Mouse (Mus musculus): Measurements from ENCODE around the gene Gid8.

- TF ChIP-seq EP300 (IDR thresholded peaks at IDR 0.05; ENCODE audit: low read depth) (no peak), CTCF (IDR thresholded peaks at IDR 0.05; ENCODE audit: low read depth) (no peak)
Measured at GRCm38 (mm10) chr2:180701053-180701766, 8.7 kb upstream of the Gid8 start.
